Mouse (Mus musculus): ENCODE measurements around the gene Prkcg. TPM values are rescaled to one million over a fixed set of nuclear protein-coding genes. Genes with fewer than 3 reads are reported as not detected.

The Prkcg gene
- polyA plus RNA-seq, 1 experiment, result 5.6 TPM

- TF ChIP-seq CTCF (IDR thresholded peaks at IDR 0.05; ENCODE audit: borderline replicate concordance, extremely low read depth, insufficient read depth, insufficient read length) (no peak), POLR2A (IDR thresholded peaks at IDR 0.05; ENCODE audit: borderline replicate concordance, extremely low read depth, insufficient read depth, insufficient read length, poor library complexity, severe bottlenecking) (no peak)
- peak; percentile 75 for DNase-seq (ENCODE audit: low read depth)
These were observed 14.3 kb downstream of the Prkcg start for GRCm38 (mm10) chr7:3303276-3303781.

- peak; percentile 25 for DNase-seq (ENCODE audit: low read depth)
- no peak for TF ChIP-seq CTCF (IDR thresholded peaks at IDR 0.05; ENCODE audit: borderline replicate concordance, extremely low read depth, insufficient read depth, insufficient read length)
- TF ChIP-seq POLR2A (IDR thresholded peaks at IDR 0.05; ENCODE audit: borderline replicate concordance, extremely low read depth, insufficient read depth, insufficient read length, poor library complexity, severe bottlenecking), result no peak
These were observed 14.8 kb downstream of the Prkcg start for GRCm38 (mm10) chr7:3303789-3304188.

GRCm38 (mm10) chr7:3304298-3304697 lies 15.3 kb downstream of the Prkcg start:
- no peak for DNase-seq (ENCODE audit: low read depth)
- no peak for TF ChIP-seq POLR2A (IDR thresholded peaks at IDR 0.05; ENCODE audit: borderline replicate concordance, extremely low read depth, insufficient read depth, insufficient read length, poor library complexity, severe bottlenecking)
- no peak for TF ChIP-seq CTCF (IDR thresholded peaks at IDR 0.05; ENCODE audit: borderline replicate concordance, extremely low read depth, insufficient read depth, insufficient read length)

- TF ChIP-seq POLR2A (IDR thresholded peaks at IDR 0.05; ENCODE audit: borderline replicate concordance, extremely low read depth, insufficient read depth, insufficient read length, poor library complexity, severe bottlenecking) (no peak), CTCF (IDR thresholded peaks at IDR 0.05; ENCODE audit: borderline replicate concordance, extremely low read depth, insufficient read depth, insufficient read length) (no peak)
- no peak for DNase-seq (ENCODE audit: low read depth)
These were observed 17.4 kb downstream of the Prkcg start for GRCm38 (mm10) chr7:3306400-3306799.

- TF ChIP-seq CTCF (IDR thresholded peaks at IDR 0.05; ENCODE audit: borderline replicate concordance, extremely low read depth, insufficient read depth, insufficient read length) (no peak), POLR2A (IDR thresholded peaks at IDR 0.05; ENCODE audit: borderline replicate concordance, extremely low read depth, insufficient read depth, insufficient read length, poor library complexity, severe bottlenecking) (no peak)
These were observed 19.7 kb downstream of the Prkcg start for GRCm38 (mm10) chr7:3308646-3309045.

GRCm38 (mm10) chr7:3310233-3310632 lies 21.3 kb downstream of the Prkcg start:
- no peak for TF ChIP-seq POLR2A (IDR thresholded peaks at IDR 0.05; ENCODE audit: borderline replicate concordance, extremely low read depth, insufficient read depth, insufficient read length, poor library complexity, severe bottlenecking)
- TF ChIP-seq CTCF (IDR thresholded peaks at IDR 0.05; ENCODE audit: borderline replicate concordance, extremely low read depth, insufficient read depth, insufficient read length), result no peak
- no peak for DNase-seq (ENCODE audit: low read depth)

More at GRCm38 (mm10) chr7:3308646-3309045, 19.7 kb downstream of the Prkcg start:
- no peak for DNase-seq (ENCODE audit: low read depth)

GRCm38 (mm10) chr7:3313571-3313970 lies 24.6 kb downstream of the Prkcg start:
- no peak for DNase-seq (ENCODE audit: low read depth)
- TF ChIP-seq CTCF (IDR thresholded peaks at IDR 0.05; ENCODE audit: borderline replicate concordance, extremely low read depth, insufficient read depth, insufficient read length) (no peak), POLR2A (IDR thresholded peaks at IDR 0.05; ENCODE audit: borderline replicate concordance, extremely low read depth, insufficient read depth, insufficient read length, poor library complexity, severe bottlenecking) (no peak)

GRCm38 (mm10) chr7:3314121-3314520 lies 25.1 kb downstream of the Prkcg start:
- no peak for TF ChIP-seq POLR2A (IDR thresholded peaks at IDR 0.05; ENCODE audit: borderline replicate concordance, extremely low read depth, insufficient read depth, insufficient read length, poor library complexity, severe bottlenecking)
- no peak for TF ChIP-seq CTCF (IDR thresholded peaks at IDR 0.05; ENCODE audit: borderline replicate concordance, extremely low read depth, insufficient read depth, insufficient read length)
- DNase-seq (ENCODE audit: low read depth), result peak; percentile 61

GRCm38 (mm10) chr7:3317704-3318103 lies 28.7 kb downstream of the Prkcg start:
- no peak for TF ChIP-seq CTCF (IDR thresholded peaks at IDR 0.05; ENCODE audit: borderline replicate concordance, extremely low read depth, insufficient read depth, insufficient read length)
- TF ChIP-seq POLR2A (IDR thresholded peaks at IDR 0.05; ENCODE audit: borderline replicate concordance, extremely low read depth, insufficient read depth, insufficient read length, poor library complexity, severe bottlenecking), result no peak
- no peak for DNase-seq (ENCODE audit: low read depth)

GRCm38 (mm10) chr7:3320856-3321255 lies 31.9 kb downstream of the Prkcg start:
- no peak for DNase-seq (ENCODE audit: low read depth)

GRCm38 (mm10) chr7:3323826-3324225 lies 34.8 kb downstream of the Prkcg start:
- no peak for DNase-seq (ENCODE audit: low read depth)
- TF ChIP-seq CTCF (IDR thresholded peaks at IDR 0.05; ENCODE audit: borderline replicate concordance, extremely low read depth, insufficient read depth, insufficient read length), result no peak
- no peak for TF ChIP-seq POLR2A (IDR thresholded peaks at IDR 0.05; ENCODE audit: borderline replicate concordance, extremely low read depth, insufficient read depth, insufficient read length, poor library complexity, severe bottlenecking)

More at GRCm38 (mm10) chr7:3320856-3321255, 31.9 kb downstream of the Prkcg start:
- no peak for TF ChIP-seq CTCF (IDR thresholded peaks at IDR 0.05; ENCODE audit: borderline replicate concordance, extremely low read depth, insufficient read depth, insufficient read length)
- no peak for TF ChIP-seq POLR2A (IDR thresholded peaks at IDR 0.05; ENCODE audit: borderline replicate concordance, extremely low read depth, insufficient read depth, insufficient read length, poor library complexity, severe bottlenecking)

GRCm38 (mm10) chr7:3327961-3328360 lies 39.0 kb downstream of the Prkcg start:
- no peak for DNase-seq (ENCODE audit: low read depth)
- no peak for TF ChIP-seq POLR2A (IDR thresholded peaks at IDR 0.05; ENCODE audit: borderline replicate concordance, extremely low read depth, insufficient read depth, insufficient read length, poor library complexity, severe bottlenecking)
- no peak for TF ChIP-seq CTCF (IDR thresholded peaks at IDR 0.05; ENCODE audit: borderline replicate concordance, extremely low read depth, insufficient read depth, insufficient read length)
